Mouse (Mus musculus) embryo, embryonic 11 days (tissue): ENCODE data around the gene Slit3.

ENCODE experiments used
- DNase-seq: peaks from one replicate; pipeline ENCODE4 v3.0.0-alpha.2; 2015

Gene Slit3

GRCm38 (mm10) chr11:35280826-35281225 lies 159.8 kb downstream of the Slit3 start:
- DNase-seq = no peak

DNA sequence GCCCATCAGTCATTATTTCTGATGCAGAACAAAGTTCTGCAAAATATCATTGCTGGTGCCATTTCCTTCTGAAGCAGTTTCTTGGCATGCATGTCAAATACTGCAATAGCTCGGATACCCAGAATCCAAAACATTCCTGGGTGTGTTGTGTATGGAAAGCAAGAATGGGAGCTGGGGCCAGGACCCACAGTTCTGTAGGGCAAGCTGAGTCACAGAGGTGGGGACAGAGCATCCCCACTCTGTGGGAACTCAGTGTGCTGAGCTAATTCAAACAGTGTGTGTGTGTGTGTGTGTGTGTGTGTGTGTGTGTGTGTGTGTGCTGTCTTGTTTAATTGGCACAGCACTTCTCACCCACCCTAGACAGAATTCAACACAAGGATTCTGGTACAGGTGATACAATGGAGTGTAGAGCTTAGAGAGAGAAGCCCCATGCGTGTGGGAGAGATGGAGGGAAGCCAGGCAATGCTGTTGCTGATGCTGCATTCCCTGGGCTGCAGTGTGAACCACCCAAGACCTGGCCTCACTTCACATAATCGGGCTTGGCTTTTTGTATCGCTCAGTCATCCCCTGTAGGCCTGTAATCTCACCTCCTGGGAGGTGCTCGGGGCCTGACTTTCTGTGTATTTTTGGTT lies 161.1 kb downstream of the Slit3 start:
- no peak for DNase-seq

- peak; percentile 59 for DNase-seq
These were observed 162.0 kb downstream of the Slit3 start for GRCm38 (mm10) chr11:35282825-35283571.

DNA sequence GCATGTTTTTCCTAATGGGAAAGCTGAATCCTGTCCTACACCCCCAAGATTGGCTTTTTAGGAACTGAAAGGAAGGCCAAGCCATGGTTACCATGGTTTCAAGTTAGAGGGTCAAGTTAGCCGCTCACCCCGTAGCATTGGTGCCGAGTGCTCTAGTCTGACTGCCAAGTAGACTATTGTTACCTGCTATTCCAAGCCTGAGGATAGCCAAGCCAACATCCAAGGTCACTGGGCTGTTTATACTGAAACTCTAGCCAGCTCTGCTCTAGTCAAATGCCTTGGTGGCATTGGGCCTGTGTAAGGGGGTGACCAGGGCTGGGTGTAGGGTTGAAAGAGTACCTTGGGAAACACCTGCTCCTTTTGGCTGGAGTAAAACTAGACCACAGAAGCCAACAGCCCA lies 162.7 kb downstream of the Slit3 start:
- no peak for DNase-seq

DNA sequence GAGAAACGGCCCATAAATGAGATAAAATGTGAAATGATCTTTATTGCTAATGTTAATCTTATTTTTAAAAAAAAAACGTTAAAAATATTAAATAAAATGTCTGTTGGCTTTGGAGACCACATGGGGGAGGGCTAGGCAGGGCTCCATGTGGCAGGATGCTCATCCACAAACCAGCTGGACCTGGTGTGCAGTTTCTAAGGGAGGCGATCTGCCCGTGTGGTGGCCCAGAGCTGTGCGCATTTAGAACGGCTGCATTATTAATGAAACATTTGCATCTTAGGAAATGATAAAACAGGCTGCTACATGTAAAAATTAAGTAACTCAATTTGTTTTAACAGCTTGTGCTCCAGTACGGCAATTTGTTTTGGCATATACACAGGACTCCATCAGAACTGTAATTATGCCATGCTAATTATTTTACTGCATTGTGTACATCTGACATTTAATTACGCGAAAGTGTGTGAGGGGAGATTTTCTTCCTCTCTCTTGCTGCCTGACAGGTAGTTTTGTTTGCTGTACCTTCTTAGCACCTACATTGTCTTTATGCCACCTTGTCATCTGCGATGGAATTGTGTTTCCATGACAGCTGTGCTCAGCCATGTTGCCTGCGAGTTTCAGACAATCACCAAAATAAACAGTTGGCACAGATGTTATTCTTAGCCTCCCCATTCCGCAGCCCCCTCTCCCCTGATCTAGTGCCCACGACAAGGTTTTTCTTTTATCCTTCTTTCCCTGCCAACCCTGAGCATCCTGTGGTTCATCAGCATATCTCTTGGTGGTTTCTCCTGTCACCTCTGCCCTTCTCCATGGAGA lies 165.8 kb downstream of the Slit3 start:
- no peak for DNase-seq

GRCm38 (mm10) chr11:35288056-35288455 lies 167.0 kb downstream of the Slit3 start:
- no peak for DNase-seq

GRCm38 (mm10) chr11:35288761-35289278 lies 167.8 kb downstream of the Slit3 start:
- no peak for DNase-seq

GRCm38 (mm10) chr11:35292228-35292747 lies 171.3 kb downstream of the Slit3 start:
- no peak for DNase-seq

GRCm38 (mm10) chr11:35293197-35293596 lies 172.2 kb downstream of the Slit3 start:
- no peak for DNase-seq

- DNase-seq = no peak
These were observed 173.6 kb downstream of the Slit3 start for GRCm38 (mm10) chr11:35294670-35295069.

GRCm38 (mm10) chr11:35295162-35295799 lies 174.3 kb downstream of the Slit3 start:
- DNase-seq = no peak

- no peak for DNase-seq
These were observed 175.8 kb downstream of the Slit3 start for GRCm38 (mm10) chr11:35296803-35297202.

- no peak for DNase-seq
These were observed 176.3 kb downstream of the Slit3 start for GRCm38 (mm10) chr11:35297319-35297718.

DNA sequence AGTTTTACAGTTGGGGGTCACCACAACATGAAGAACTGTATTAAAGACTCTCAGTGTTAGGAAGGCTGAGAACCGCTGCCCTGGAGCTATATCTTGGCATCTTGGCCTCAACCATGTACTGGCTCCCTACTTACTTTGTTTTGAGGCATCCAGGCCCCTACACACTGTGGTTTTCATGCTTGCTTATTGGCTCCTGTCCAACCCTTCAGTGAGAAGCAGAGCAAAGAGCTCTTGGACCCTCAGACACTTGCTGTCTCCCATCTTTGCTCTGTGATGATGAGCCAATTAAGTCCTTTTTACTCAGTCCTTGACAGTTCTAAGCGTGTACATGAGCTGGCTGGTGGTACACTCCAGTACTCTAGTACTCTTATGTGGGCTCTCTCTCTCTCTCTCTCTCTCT lies 177.5 kb downstream of the Slit3 start:
- DNase-seq = no peak

DNA sequence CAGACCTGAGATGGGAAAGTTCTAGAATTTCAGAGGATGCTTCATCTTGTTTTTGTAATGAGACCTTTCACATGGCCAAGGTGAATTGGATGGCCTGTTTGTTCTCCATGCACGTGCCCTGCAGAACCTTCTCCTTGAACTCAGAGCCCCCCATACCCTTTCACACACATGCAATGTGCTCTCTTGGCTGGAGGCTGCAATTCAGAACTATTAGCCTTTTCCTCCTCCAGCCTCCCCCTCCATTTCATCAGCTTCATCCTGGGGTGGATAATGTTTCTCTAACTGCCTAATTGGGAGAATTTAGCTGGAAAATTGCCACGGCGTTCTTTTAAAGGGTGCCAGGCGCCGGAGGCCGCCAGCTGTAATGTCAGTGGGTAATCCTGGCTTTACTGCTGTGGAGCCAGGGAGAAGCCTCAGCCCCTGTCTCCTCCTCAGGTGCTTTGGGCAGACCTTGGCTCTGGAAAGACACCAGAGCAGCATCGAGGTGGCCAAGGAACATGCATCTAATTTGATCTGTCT lies 178.9 kb downstream of the Slit3 start:
- DNase-seq = no peak

GRCm38 (mm10) chr11:35302272-35302671 lies 181.2 kb downstream of the Slit3 start:
- no peak for DNase-seq

- no peak for DNase-seq
These were observed 183.4 kb downstream of the Slit3 start for GRCm38 (mm10) chr11:35304216-35304975.

GRCm38 (mm10) chr11:35305111-35305510 lies 184.1 kb downstream of the Slit3 start:
- no peak for DNase-seq

- DNase-seq = no peak
These were observed 184.9 kb downstream of the Slit3 start for GRCm38 (mm10) chr11:35305910-35306309.

DNA sequence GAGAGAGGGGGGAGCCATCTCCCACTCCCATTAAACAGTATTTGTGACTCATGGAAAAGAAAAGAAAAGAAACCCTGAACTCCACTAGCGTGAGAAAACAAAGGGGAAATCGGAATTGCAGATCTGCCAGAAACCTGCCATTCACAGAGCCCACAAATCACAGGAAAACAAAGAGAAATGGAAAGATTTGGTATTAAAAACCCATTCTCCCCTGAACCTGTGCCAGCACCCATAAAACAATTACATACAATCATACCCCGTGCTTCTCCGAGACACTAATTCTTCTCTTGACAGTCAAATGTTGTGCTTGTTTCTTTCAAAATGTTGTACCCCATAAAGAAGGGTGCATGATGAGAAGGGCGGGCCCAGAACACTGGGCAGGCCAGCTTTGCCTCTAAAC lies 185.9 kb downstream of the Slit3 start:
- no peak for DNase-seq

GRCm38 (mm10) chr11:35307992-35308391 lies 187.0 kb downstream of the Slit3 start:
- no peak for DNase-seq
